Mouse (Mus musculus) small intestine, adult 2 months (tissue): Measurements from ENCODE around the gene Hlcs.
A peak's percentile ranks its signal among the peaks of the same experiment; 100 is the strongest.

Experiments
- CTCF ChIP-seq: fragments of 200-500 bp; IDR thresholded peaks from 2 replicates; pipeline ENCODE4 v1.5.1; 2012; ENCODE audit warnings: low read depth, mild to moderate bottlenecking, control low read depth, inconsistent platforms, low read length, moderate library complexity, mixed read lengths; ENCODE audit not compliant: insufficient replicate concordance, insufficient read length; ENCODE audit errors: extremely low read depth
- POLR2A ChIP-seq: fragments of 200-500 bp; IDR thresholded peaks from 2 replicates; pipeline ENCODE4 v1.6.1; 2012; ENCODE audit warnings: low read depth, mild to moderate bottlenecking, control low read depth, inconsistent platforms, low read length, moderate library complexity

GRCm38 (mm10) chr16:94302274-94303202, 10.8 kb downstream of the Hlcs start:
- 0 out of 2 replicates have a peak, but pooled peaks have one; percentile 2 for TF ChIP-seq CTCF
- TF ChIP-seq POLR2A, result no peak
